Mouse (Mus musculus) stomach, embryonic 14.5 days (tissue): Measurements from ENCODE around the gene Man1a2. TPM values are rescaled to one million over a fixed set of nuclear protein-coding genes. Genes with fewer than 3 reads are reported as not detected.

Experiments used
- ATAC-seq: fragments of 200-750 bp; cut with Nextera tagmentation; 2 replicates; pipeline ENCODE4 v1.8.0; 2017; ENCODE audit warnings: low read depth, moderate TSS enrichment; ENCODE audit not compliant: insufficient number of reproducible peaks, insufficient read depth, low FRiP score
- H3K27ac ChIP-seq: fragments of 300-500 bp; sonication (generic); 2 replicates; pipeline ENCODE4 v1.5.1; 2014; ENCODE audit warnings: mild to moderate bottlenecking, low read length, moderate library complexity, mixed read lengths
- H3K27me3 ChIP-seq: fragments of 300-500 bp; sonication (generic); 2 replicates; pipeline ENCODE4 v1.6.1; 2014; ENCODE audit warnings: low read length, control low read depth, mixed read lengths; ENCODE audit not compliant: control insufficient read depth, insufficient read depth
- H3K36me3 ChIP-seq: fragments of 300-500 bp; sonication (generic); 2 replicates; pipeline ENCODE4 v1.6.1; 2014; ENCODE audit warnings: mild to moderate bottlenecking, control low read depth, low read length, moderate library complexity, mixed read lengths; ENCODE audit not compliant: control insufficient read depth, insufficient read depth
- H3K4me1 ChIP-seq: fragments of 300-500 bp; sonication (generic); 2 replicates; pipeline ENCODE4 v1.6.1; 2014; ENCODE audit warnings: low read length, control low read depth, mixed read lengths; ENCODE audit not compliant: control insufficient read depth, insufficient read depth
- H3K4me2 ChIP-seq: fragments of 300-500 bp; sonication (generic); replicated peaks from 2 replicates; pipeline ENCODE4 v1.6.1; 2014; ENCODE audit warnings: low read depth, low read length, control low read depth
- H3K4me3 ChIP-seq: fragments of 300-500 bp; sonication (generic); 2 replicates; pipeline ENCODE4 v1.5.1; 2014; ENCODE audit warnings: low read depth, low read length, control low read depth
- H3K9ac ChIP-seq: fragments of 300-500 bp; sonication (generic); replicated peaks from 2 replicates; pipeline ENCODE4 v1.6.1; 2014; ENCODE audit warnings: low read depth, mild to moderate bottlenecking, control low read depth, low read length, moderate library complexity, mixed read lengths
- H3K9me3 ChIP-seq: fragments of 300-500 bp; sonication (generic); 2 replicates; pipeline ENCODE4 v1.6.1; 2016; ENCODE audit warnings: low read depth, low read length, control low read depth; ENCODE audit not compliant: control insufficient read depth
- WGBS: fragments of 180-500 bp; shearing (Covaris S2); extraction: QIAGEN DNeasy Blood & Tissue Kit; methylation state at CpG from one replicate; pipeline ENCODE4 v1.1.7; 2014; 5-methylcytosine and 5-hydroxymethylcytosine counted together
- polyA plus RNA-seq: library from polyadenylated mRNA; unstranded; fragments of >200 nt; fragmentation: Nextera tagmentation; extraction: Ambion mirVana; gene quantifications from 2 replicates; pipeline ENCODE4 v1.2.1, GENCODE M21; 2014

The Man1a2 gene
- polyA plus RNA-seq, result 77.2 and 96.4 TPM in 2 replicates

GRCm38 (mm10) chr3:100685087-100685762, at the start of gene Man1a2:
Gene Man1a2 (minus strand): TSS chr3:100685503.
- Histone ChIP-seq H3K36me3 (no peaks in the 10 kb centered on the region), H3K27ac (peak within 1 kb of the TSS; percentile 93), H3K4me1 (peaks cover 11% of the 10 kb centered on the region), H3K9ac (peak within 1 kb of the TSS; percentile 95), H3K9me3 (no peaks in the 10 kb centered on the region), H3K4me3 (peak within 1 kb of the TSS; percentile 84), H3K27me3 (no peaks in the 10 kb centered on the region), H3K4me2 (peak within 1 kb of the TSS; percentile 92)
- under 1% methylated on average over 73 of the region's 92 CpGs for WGBS
- peak; percentile 90 for ATAC-seq

- WGBS, result 82% methylated on average over 12 of the region's 12 CpGs
- H3K4me1 ChIP-seq, result no peaks in the 10 kb centered on the region
- no peaks in the 10 kb centered on the region for H3K36me3 ChIP-seq
- ATAC-seq, result no peak
- no peaks in the 10 kb centered on the region for H3K9me3 ChIP-seq
- no peak overlapping the region for H3K27ac ChIP-seq
- H3K27me3 ChIP-seq, result no peaks in the 10 kb centered on the region
- H3K4me3 ChIP-seq, result no peak overlapping the region
- no peak overlapping the region for H3K4me2 ChIP-seq
- no peak overlapping the region for H3K9ac ChIP-seq
These were observed 49.3 kb upstream of the Man1a2 start for GRCm38 (mm10) chr3:100734482-100735154.

- no peak for ATAC-seq
- Histone ChIP-seq H3K4me1 (no peaks in the 10 kb centered on the region), H3K4me2 (no peak overlapping the region), H3K27ac (no peak overlapping the region), H3K9ac (no peak overlapping the region), H3K4me3 (no peak overlapping the region), H3K9me3 (no peaks in the 10 kb centered on the region), H3K36me3 (no peaks in the 10 kb centered on the region), H3K27me3 (no peaks in the 10 kb centered on the region)
- 94% methylated on average over 11 of the region's 11 CpGs for WGBS
These were observed 46.6 kb upstream of the Man1a2 start for GRCm38 (mm10) chr3:100731896-100732295.

GRCm38 (mm10) chr3:100731347-100731746, 46.0 kb upstream of the Man1a2 start:
- no peaks in the 10 kb centered on the region for H3K4me1 ChIP-seq
- no peaks in the 10 kb centered on the region for H3K9me3 ChIP-seq
- 90% methylated on average over 3 of the region's 3 CpGs for WGBS

GRCm38 (mm10) chr3:100728008-100728712, 42.9 kb upstream of the Man1a2 start:
- Histone ChIP-seq H3K4me1 (no peaks in the 10 kb centered on the region), H3K27ac (no peak overlapping the region), H3K9me3 (peaks cover 5% of the 10 kb centered on the region; the same call in 1 of the 2 replicates), H3K9ac (no peak overlapping the region), H3K4me2 (no peak overlapping the region), H3K36me3 (no peaks in the 10 kb centered on the region), H3K4me3 (no peak overlapping the region), H3K27me3 (no peaks in the 10 kb centered on the region)
- WGBS, result 72% methylated on average over 4 of the region's 4 CpGs
- no peak for ATAC-seq

More at GRCm38 (mm10) chr3:100731347-100731746, 46.0 kb upstream of the Man1a2 start:
- Histone ChIP-seq H3K4me2 (no peak overlapping the region), H3K9ac (no peak overlapping the region), H3K36me3 (no peaks in the 10 kb centered on the region), H3K4me3 (no peak overlapping the region), H3K27me3 (no peaks in the 10 kb centered on the region), H3K27ac (no peak overlapping the region)
- no peak for ATAC-seq

GRCm38 (mm10) chr3:100725960-100726674, 40.8 kb upstream of the Man1a2 start:
- no peak for ATAC-seq
- Histone ChIP-seq H3K4me2 (no peak overlapping the region), H3K4me1 (no peaks in the 10 kb centered on the region), H3K36me3 (no peaks in the 10 kb centered on the region), H3K9ac (no peak overlapping the region), H3K27me3 (no peaks in the 10 kb centered on the region), H3K4me3 (no peak overlapping the region), H3K9me3 (peaks cover 5% of the 10 kb centered on the region; the same call in 1 of the 2 replicates), H3K27ac (no peak overlapping the region)
- WGBS, result 53% methylated on average over 11 of the region's 11 CpGs

- ATAC-seq, result no peak
- peaks cover 5% of the 10 kb centered on the region; the same call in 1 of the 2 replicates for H3K9me3 ChIP-seq
- no peak overlapping the region for H3K27ac ChIP-seq
- H3K36me3 ChIP-seq, result no peaks in the 10 kb centered on the region
- no peak overlapping the region for H3K4me3 ChIP-seq
- no peaks in the 10 kb centered on the region for H3K4me1 ChIP-seq
- no peak overlapping the region for H3K4me2 ChIP-seq
- WGBS, result 90% methylated on average over 5 of the region's 5 CpGs
- H3K27me3 ChIP-seq, result no peaks in the 10 kb centered on the region
- H3K9ac ChIP-seq, result no peak overlapping the region
These were observed 35.5 kb upstream of the Man1a2 start for GRCm38 (mm10) chr3:100720786-100721300.

GRCm38 (mm10) chr3:100716241-100716640, 30.9 kb upstream of the Man1a2 start:
- H3K27me3 ChIP-seq, result no peaks in the 10 kb centered on the region
- no peaks in the 10 kb centered on the region for H3K9me3 ChIP-seq
- 29% methylated on average over 7 of the region's 7 CpGs for WGBS
- no peak overlapping the region for H3K9ac ChIP-seq
- no peaks in the 10 kb centered on the region for H3K4me1 ChIP-seq
- peak; percentile 14; the same call in 1 of the 2 replicates for ATAC-seq
- H3K36me3 ChIP-seq, result no peaks in the 10 kb centered on the region
- H3K27ac ChIP-seq, result no peak overlapping the region
- H3K4me3 ChIP-seq, result no peak overlapping the region
- H3K4me2 ChIP-seq, result no peak overlapping the region
